In the genomic region with DNA sequence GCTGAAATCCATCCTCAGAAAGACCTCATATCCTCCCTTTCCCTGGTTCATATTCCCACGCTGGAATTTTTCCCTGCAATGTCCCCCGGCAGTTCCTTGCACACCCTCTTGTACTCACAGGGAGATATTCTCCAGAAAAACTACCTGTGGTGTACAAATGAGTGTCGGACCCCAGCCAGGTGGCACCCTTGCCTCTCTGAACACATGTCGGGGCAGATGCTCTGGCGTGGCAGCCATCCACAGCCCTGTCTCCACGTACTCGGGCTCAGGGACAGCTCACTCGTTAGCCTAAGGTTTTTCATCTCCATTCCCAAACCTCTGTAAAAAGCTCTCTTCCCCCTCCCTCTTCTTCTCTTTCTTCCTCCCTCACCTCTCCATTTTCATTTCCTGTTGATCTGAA, we compare ENCODE assay signal across 28 mouse cellular contexts.
DNase-seq lines count a peak whose midpoint lies in the region; ATAC-seq and TF ChIP-seq lines count a peak whose summit lies in the region.
"Had no signal": no experiment of that assay in that cellular context is flagged by ENCODE, and none has a peak within 500 bp of the region (broad histone marks: within the 10 kb centered on the region; RNA-seq: fewer than 3 reads in every experiment).

No protein-coding gene starts in this region.

- TF ChIP-seq CTCF in liver, postnatal 0 days (IDR thresholded peaks at IDR 0.05; ENCODE audit: low read depth) = no peak

- no peak for TF ChIP-seq EP300 in liver, postnatal 0 days (IDR thresholded peaks at IDR 0.05; ENCODE audit: low read depth)

- DNase-seq in cerebellum, postnatal 10 days = peak; percentile 50 to 53
- no peak for DNase-seq in cerebellum, adult 9-10 months
- peak; percentile 45 for DNase-seq in heart, adult 11 months
- DNase-seq in heart, postnatal 10 days = no peak
- DNase-seq in liver, postnatal 0 days = peak; percentile 8
- peak; percentile 40 for DNase-seq in thymus, postnatal 14 days
- no peak for DNase-seq in thymus, postnatal 25 days
- DNase-seq: adrenal gland, adult 2 months; adrenal gland, postnatal 14 days; cerebellum, adult 11 months; cerebellum, adult 8-10 months; cerebellum, postnatal 36 days; embryo, embryonic 11 days; forebrain, postnatal 0 days; gastrocnemius, adult 2 months; gastrocnemius, postnatal 14 days; heart, adult 18-20 months; heart, postnatal 36 days had no signal

- H3K9ac ChIP-seq in liver, postnatal 0 days (replicated peaks) = no peak overlapping the region
- H3K9ac ChIP-seq in liver, embryonic 12.5 days = no peak overlapping the region
- H3K9ac ChIP-seq: embryonic facial prominence, embryonic 13.5 days; forebrain, postnatal 0 days; hindbrain, embryonic 13.5 days had no signal

- 80% methylated on average over 8 of the region's 8 CpGs for WGBS in liver, postnatal 0 days (ENCODE audit: insufficient replicate concordance)
- 70% methylated on average over 8 of the region's 8 CpGs for WGBS in liver, embryonic 12.5 days (ENCODE audit: insufficient replicate concordance)

- no peaks in the 10 kb centered on the region for H3K4me1 ChIP-seq in liver, postnatal 0 days (ENCODE audit: insufficient read depth)
- no peaks in the 10 kb centered on the region for H3K4me1 ChIP-seq in liver, embryonic 12.5 days
- H3K4me1 ChIP-seq: embryonic facial prominence, embryonic 10.5 days; embryonic facial prominence, embryonic 13.5 days; hindbrain, embryonic 13.5 days had no signal

- no peaks in the 10 kb centered on the region for H3K36me3 ChIP-seq in liver, postnatal 0 days (replicated peaks; ENCODE audit: insufficient read depth, low read length)
- H3K36me3 ChIP-seq in liver, embryonic 12.5 days = no peaks in the 10 kb centered on the region
- H3K36me3 ChIP-seq: embryonic facial prominence, embryonic 10.5 days; embryonic facial prominence, embryonic 13.5 days; hindbrain, embryonic 10.5 days; hindbrain, embryonic 13.5 days had no signal

- intact Hi-C loops in heart, postnatal 10 days (cut with DNase I) = no loop called here

- no peak for ATAC-seq in liver, postnatal 0 days
- ATAC-seq in liver, embryonic 12.5 days = no peak
- ATAC-seq: forebrain, embryonic 14.5 days; forebrain, postnatal 0 days; hindbrain, embryonic 16.5 days; intestine, postnatal 0 days had no signal

- no peak overlapping the region for H3K4me2 ChIP-seq in liver, postnatal 0 days (ENCODE audit: low read depth, low read length)
- H3K4me2 ChIP-seq in liver, embryonic 12.5 days = no peak overlapping the region
- H3K4me2 ChIP-seq: embryonic facial prominence, embryonic 13.5 days; heart, embryonic 11.5 days; hindbrain, embryonic 13.5 days had no signal

- no peaks in the 10 kb centered on the region for H3K9me3 ChIP-seq in liver, postnatal 0 days (ENCODE audit: low read length)
- H3K9me3 ChIP-seq in liver, embryonic 12.5 days (replicated peaks) = no peaks in the 10 kb centered on the region
- H3K9me3 ChIP-seq: embryonic facial prominence, embryonic 10.5 days; embryonic facial prominence, embryonic 13.5 days; hindbrain, embryonic 10.5 days; hindbrain, embryonic 13.5 days had no signal

- no peaks in the 10 kb centered on the region for H3K27me3 ChIP-seq in liver, postnatal 0 days (ENCODE audit: insufficient read depth, low read length)
- H3K27me3 ChIP-seq in liver, embryonic 12.5 days (replicated peaks) = no peaks in the 10 kb centered on the region
- H3K27me3 ChIP-seq: embryonic facial prominence, embryonic 13.5 days; hindbrain, embryonic 13.5 days had no signal

- no peak overlapping the region for H3K4me3 ChIP-seq in liver, postnatal 0 days (ENCODE audit: low read depth, low read length)
- no peak overlapping the region for H3K4me3 ChIP-seq in liver, embryonic 12.5 days
- H3K4me3 ChIP-seq: embryonic facial prominence, embryonic 10.5 days; embryonic facial prominence, embryonic 13.5 days; erythroblast, embryonic 14.5 days; gastrocnemius, adult 2 months; hindbrain, embryonic 10.5 days; hindbrain, embryonic 13.5 days had no signal

- H3K27ac ChIP-seq in liver, postnatal 0 days (ENCODE audit: low read depth) = no peak overlapping the region
- no peak overlapping the region for H3K27ac ChIP-seq in liver, embryonic 12.5 days
- H3K27ac ChIP-seq: embryonic facial prominence, embryonic 10.5 days; embryonic facial prominence, embryonic 13.5 days; gastrocnemius, adult 2 months; hindbrain, embryonic 10.5 days; hindbrain, embryonic 13.5 days had no signal

Comparison
In these comparisons a context has a peak if more than half of its experiments do, and no peak if none do; other contexts are left out.
1. DNase-seq: peak in cerebellum, postnatal 10 days (2 of 2), heart, adult 11 months (single experiment), liver, postnatal 0 days (single experiment) and thymus, postnatal 14 days (single experiment); none in cerebellum, adult 9-10 months (single experiment), heart, postnatal 10 days (0 of 2) and thymus, postnatal 25 days (single experiment).